Mouse (Mus musculus) heart, embryonic 10.5 days (tissue): ENCODE measurements around the gene Gpat3. TPM values are rescaled to one million over a fixed set of nuclear protein-coding genes. Genes with fewer than 3 reads are reported as not detected.

Source experiments
- DNase-seq: peaks from one replicate; pipeline ENCODE4 v3.0.0-alpha.2; 2017; ENCODE audit warnings: low spot score
- H3K27ac ChIP-seq: fragments of 300-500 bp; sonication (generic); 2 replicates; pipeline ENCODE4 v1.5.1; 2016; ENCODE audit warnings: mild to moderate bottlenecking
- H3K27me3 ChIP-seq: fragments of 300-500 bp; sonication (generic); 2 replicates; pipeline ENCODE4 v1.6.1; 2016; ENCODE audit warnings: mild to moderate bottlenecking; ENCODE audit not compliant: poor library complexity, insufficient read depth, severe bottlenecking
- H3K36me3 ChIP-seq: fragments of 300-500 bp; sonication (generic); 2 replicates; pipeline ENCODE4 v1.6.1; 2016; ENCODE audit warnings: mild to moderate bottlenecking, moderate library complexity
- H3K4me1 ChIP-seq: fragments of 300-500 bp; sonication (generic); 2 replicates; pipeline ENCODE4 v1.6.1; 2016; ENCODE audit warnings: mild to moderate bottlenecking
- H3K4me3 ChIP-seq: fragments of 300-500 bp; sonication (generic); 2 replicates; pipeline ENCODE4 v1.5.1; 2016; ENCODE audit warnings: mild to moderate bottlenecking, moderate library complexity
- H3K9me3 ChIP-seq: fragments of 300-500 bp; sonication (generic); 2 replicates; pipeline ENCODE4 v1.6.1; 2016; ENCODE audit warnings: mild to moderate bottlenecking, moderate library complexity
- WGBS: fragments of 180-500 bp; shearing (Covaris S2); methylation state at CpG from one replicate; pipeline ENCODE4 v1.1.7; 2016; 5-methylcytosine and 5-hydroxymethylcytosine counted together
- polyA plus RNA-seq: library from polyadenylated mRNA; unstranded; fragments of >200 nt; fragmentation: Nextera tagmentation; extraction: Ambion mirVana; gene quantifications from 2 replicates; pipeline ENCODE4 v1.2.1, GENCODE M21; 2016

The Gpat3 gene
- polyA plus RNA-seq, 1 experiment from 2014 or later, result 5.3 TPM

DNA sequence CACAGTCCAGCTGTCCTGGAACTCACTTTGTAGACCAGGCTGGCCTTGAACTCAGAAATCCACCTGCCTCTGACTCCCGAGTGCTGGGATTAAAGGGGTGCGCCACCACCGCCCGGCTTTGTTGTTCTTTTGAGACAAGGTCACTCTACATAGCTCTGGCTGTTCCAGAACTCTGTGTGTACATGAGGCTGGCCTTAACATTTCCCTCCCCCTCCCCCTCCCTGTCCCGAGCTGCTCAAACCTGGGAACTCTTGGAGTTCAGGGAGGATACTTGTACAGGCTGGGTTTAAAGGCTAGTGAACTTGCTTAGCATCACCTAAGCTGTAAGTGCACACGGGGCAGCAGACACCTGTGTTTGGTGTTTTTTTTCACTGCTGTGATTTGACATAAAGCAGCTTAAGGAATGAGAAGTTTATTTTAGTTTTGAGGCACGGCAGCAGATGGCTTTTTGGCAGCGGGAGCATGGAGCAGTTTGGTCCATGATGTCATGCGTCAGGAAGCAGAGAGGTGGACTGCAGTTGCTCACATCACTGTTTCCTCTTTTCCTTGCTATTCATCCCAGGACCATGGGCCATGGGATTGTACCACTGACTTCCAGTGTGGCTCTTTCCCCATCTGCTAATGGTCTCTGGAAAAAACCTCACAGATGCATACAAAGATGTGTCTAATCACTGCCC lies 9.5 kb upstream of the Gpat3 start:
- H3K4me3 ChIP-seq, result no peak overlapping the region
- WGBS, result 55% methylated on average over 9 of the region's 9 CpGs
- H3K27me3 ChIP-seq, result no peaks in the 10 kb centered on the region
- H3K27ac ChIP-seq, result 0 out of 2 replicates have a peak overlapping the region, but pooled peaks have one; percentile 13
- H3K9me3 ChIP-seq, result no peaks in the 10 kb centered on the region
- peaks cover 15% of the 10 kb centered on the region; the same call in 1 of the 2 replicates for H3K4me1 ChIP-seq
- no peaks in the 10 kb centered on the region for H3K36me3 ChIP-seq
- DNase-seq, result no peak

DNA sequence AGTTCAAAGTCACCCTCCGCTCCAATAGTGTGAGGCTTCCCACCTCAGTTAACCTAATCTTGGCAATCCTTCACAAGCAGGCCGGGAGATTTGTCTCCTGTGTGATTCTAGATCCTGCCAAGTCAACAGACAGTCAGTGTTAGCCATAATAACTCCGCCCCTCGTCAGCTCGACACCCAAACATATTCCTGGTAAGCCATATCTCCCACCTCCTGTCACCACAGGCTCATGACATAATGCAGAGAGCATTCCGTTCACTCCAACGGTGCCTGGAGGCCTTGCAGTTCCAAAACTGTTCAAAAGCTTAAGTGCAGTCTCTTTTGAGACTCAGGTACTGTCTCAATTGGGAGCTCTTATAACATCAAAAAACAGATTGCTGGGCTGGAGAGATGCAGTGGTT lies 7.6 kb upstream of the Gpat3 start:
- peak; percentile 93 for DNase-seq
- Histone ChIP-seq H3K4me1 (peaks cover 15% of the 10 kb centered on the region; the same call in 1 of the 2 replicates), H3K4me3 (no peak overlapping the region), H3K27me3 (no peaks in the 10 kb centered on the region), H3K27ac (no peak overlapping the region), H3K9me3 (no peaks in the 10 kb centered on the region), H3K36me3 (0 out of 2 replicates have a peak, but pooled peaks cover 3% of the 10 kb centered on the region)
- 29% methylated on average over 7 of the region's 7 CpGs for WGBS

DNA sequence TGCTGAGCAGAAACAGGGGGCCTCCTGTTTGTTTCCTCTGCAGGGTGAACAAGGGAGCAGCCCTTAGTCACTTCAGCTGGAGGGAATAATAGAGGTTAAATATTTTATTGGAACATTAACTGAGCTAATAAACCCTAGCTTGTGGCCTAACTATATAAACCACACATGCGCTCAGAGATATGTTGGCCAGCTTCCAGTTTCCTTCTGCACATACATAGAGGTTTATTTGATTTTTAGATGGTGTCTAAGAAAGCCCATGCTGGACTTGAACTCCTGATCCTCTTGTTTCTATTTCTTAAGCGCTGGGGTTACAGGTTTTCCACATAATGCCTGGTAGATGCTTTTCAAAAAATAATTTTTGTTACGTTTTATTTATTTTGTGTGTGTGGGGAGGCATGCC lies 1.0 kb upstream of the Gpat3 start:
- no peak for DNase-seq
- H3K36me3 ChIP-seq, result peaks cover 7% of the 10 kb centered on the region; the same call in 1 of the 2 replicates
- no peaks in the 10 kb centered on the region for H3K9me3 ChIP-seq
- H3K27ac ChIP-seq, result no peak overlapping the region
- peak overlapping the region; percentile 89; the same call in 1 of the 2 replicates for H3K4me3 ChIP-seq
- peaks cover 17% of the 10 kb centered on the region for H3K27me3 ChIP-seq
- 51% methylated on average over 3 of the region's 3 CpGs for WGBS
- peaks cover 21% of the 10 kb centered on the region; the same call in 1 of the 2 replicates for H3K4me1 ChIP-seq

DNA sequence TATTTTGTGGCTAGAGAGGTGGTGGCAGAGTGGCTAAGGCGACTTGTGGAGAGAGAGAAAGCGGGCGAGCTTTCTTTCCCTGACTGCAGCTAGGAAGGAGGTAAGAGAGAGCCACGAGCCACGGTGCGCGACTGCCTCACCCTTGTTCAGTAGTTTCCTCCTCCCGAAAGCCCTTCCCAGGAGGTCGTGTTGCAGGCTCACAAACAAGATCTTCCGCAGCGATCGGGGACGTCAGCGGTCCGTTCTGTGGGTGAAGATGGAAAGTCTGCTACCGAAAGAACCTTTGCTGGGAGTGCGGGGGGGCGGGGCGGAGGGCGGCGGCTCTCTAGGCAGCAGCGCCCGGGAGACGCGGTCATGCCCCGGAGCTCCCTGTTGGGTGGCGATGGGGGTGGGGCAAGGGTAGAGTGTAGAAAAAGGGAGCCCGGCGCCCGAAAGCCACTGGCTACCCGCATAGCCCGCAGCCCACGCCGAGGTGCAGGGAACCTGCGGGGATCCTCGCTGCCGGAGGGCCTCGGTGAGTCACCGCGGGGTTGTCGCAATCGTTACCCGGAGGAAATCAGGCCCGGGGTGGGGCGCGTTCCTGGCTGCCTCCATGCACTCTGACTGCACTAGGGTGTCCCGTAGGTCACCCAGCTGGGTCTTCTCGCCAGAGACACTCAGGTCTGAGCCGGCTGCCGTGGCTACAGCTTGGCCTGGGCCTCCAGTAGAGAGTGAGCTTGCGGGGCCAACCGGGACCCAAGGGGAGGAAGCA lies 510 bp downstream of the Gpat3 start:
- peaks cover 21% of the 10 kb centered on the region; the same call in 1 of the 2 replicates for H3K4me1 ChIP-seq
- WGBS, result under 1% methylated on average over 50 of the region's 52 CpGs
- peak; percentile 87 for DNase-seq
- H3K9me3 ChIP-seq, result no peaks in the 10 kb centered on the region
- peaks cover 17% of the 10 kb centered on the region for H3K27me3 ChIP-seq
- H3K27ac ChIP-seq, result peak overlapping the region; percentile 88
- peaks cover 8% of the 10 kb centered on the region; the same call in 1 of the 2 replicates for H3K36me3 ChIP-seq
- H3K4me3 ChIP-seq, result peak overlapping the region; percentile 89

- peak overlapping the region; percentile 88 for H3K27ac ChIP-seq
- DNase-seq, result no peak
- H3K9me3 ChIP-seq, result no peaks in the 10 kb centered on the region
- H3K27me3 ChIP-seq, result peaks cover 17% of the 10 kb centered on the region
- WGBS, result 1% methylated on average over 22 of the region's 22 CpGs
- peaks cover 21% of the 10 kb centered on the region; the same call in 1 of the 2 replicates for H3K4me1 ChIP-seq
- peak overlapping the region; percentile 89 for H3K4me3 ChIP-seq
- H3K36me3 ChIP-seq, result peaks cover 8% of the 10 kb centered on the region; the same call in 1 of the 2 replicates
Measured at GRCm38 (mm10) chr5:100846599-100846920, 1.0 kb downstream of the Gpat3 start.

GRCm38 (mm10) chr5:100847143-100847542 lies 1.6 kb downstream of the Gpat3 start:
- no peak for DNase-seq
- H3K4me3 ChIP-seq, result peak overlapping the region; percentile 89
- peaks cover 17% of the 10 kb centered on the region for H3K27me3 ChIP-seq
- WGBS, result 6% methylated on average over 2 of the region's 2 CpGs
- H3K4me1 ChIP-seq, result peaks cover 21% of the 10 kb centered on the region; the same call in 1 of the 2 replicates
- H3K36me3 ChIP-seq, result peaks cover 8% of the 10 kb centered on the region; the same call in 1 of the 2 replicates
- H3K27ac ChIP-seq, result 0 out of 2 replicates have a peak overlapping the region, but pooled peaks have one; percentile 88
- H3K9me3 ChIP-seq, result no peaks in the 10 kb centered on the region

DNA sequence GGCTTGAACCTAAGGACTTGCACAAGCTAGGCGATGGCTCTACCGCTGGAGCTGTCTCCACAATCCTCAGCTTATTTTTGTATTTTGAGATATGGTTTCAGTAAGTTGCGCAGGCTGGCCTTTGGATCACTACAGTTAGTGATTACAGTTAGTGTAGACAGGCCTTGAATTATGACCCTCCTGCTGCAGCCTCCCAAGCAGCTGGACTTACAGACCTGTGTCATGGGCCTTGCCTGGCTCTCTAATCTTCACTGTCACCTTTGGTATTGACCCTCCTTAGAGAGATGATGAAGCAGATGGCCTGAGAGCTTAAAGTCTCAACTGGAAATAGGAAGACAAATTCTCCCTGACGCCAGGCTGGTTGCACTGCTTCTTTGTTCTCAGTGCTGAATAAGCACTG lies 8.4 kb downstream of the Gpat3 start:
- DNase-seq, result no peak
- peaks cover 5% of the 10 kb centered on the region; the same call in 1 of the 2 replicates for H3K36me3 ChIP-seq
- H3K4me3 ChIP-seq, result no peak overlapping the region
- H3K9me3 ChIP-seq, result no peaks in the 10 kb centered on the region
- H3K4me1 ChIP-seq, result no peaks in the 10 kb centered on the region
- H3K27ac ChIP-seq, result no peak overlapping the region
- WGBS, result 78% methylated on average over 4 of the region's 4 CpGs
- no peaks in the 10 kb centered on the region for H3K27me3 ChIP-seq

- 91% methylated on average over 3 of the region's 3 CpGs for WGBS
- Histone ChIP-seq H3K27ac (no peak overlapping the region), H3K36me3 (no peaks in the 10 kb centered on the region), H3K4me3 (no peak overlapping the region), H3K4me1 (peaks cover 15% of the 10 kb centered on the region), H3K27me3 (no peaks in the 10 kb centered on the region), H3K9me3 (no peaks in the 10 kb centered on the region)
- no peak for DNase-seq
Measured at GRCm38 (mm10) chr5:100856552-100856951, 11.0 kb downstream of the Gpat3 start.

DNA sequence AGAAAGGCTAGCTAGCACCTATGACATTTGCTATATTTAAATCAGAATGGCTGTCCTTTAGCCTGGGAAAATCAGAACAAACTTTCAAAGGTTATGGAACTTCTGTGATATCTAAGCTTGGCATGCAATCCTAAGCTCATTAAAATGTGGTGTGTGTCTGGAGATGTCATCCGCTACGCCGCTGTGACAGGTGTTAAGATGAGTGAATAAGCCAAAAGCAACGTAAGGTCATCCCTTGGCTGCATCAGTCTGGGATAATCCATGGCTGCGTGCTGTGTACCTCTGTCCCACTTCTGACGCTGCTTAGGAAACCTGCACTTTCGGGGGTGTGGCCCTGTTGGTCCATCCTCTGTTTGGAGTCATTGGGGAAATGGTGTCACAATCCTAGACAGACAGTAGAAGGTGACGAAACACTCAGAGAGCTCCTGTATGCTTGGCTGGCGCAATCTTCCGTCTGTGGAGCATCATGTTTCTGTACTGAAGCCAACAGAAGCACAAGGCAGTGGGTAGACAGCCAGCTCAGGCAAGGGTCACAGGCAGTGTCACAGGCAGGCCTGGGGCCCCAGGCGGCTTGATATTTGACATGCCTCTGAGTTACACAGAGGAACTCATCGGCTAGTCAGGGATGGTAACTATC lies 15.0 kb downstream of the Gpat3 start:
- Histone ChIP-seq H3K4me1 (peaks cover 19% of the 10 kb centered on the region), H3K9me3 (no peaks in the 10 kb centered on the region), H3K4me3 (no peak overlapping the region), H3K27ac (peak overlapping the region; percentile 24; the same call in 1 of the 2 replicates), H3K36me3 (no peaks in the 10 kb centered on the region), H3K27me3 (no peaks in the 10 kb centered on the region)
- 61% methylated on average over 12 of the region's 12 CpGs for WGBS
- DNase-seq, result peak; percentile 78

- Histone ChIP-seq H3K36me3 (no peaks in the 10 kb centered on the region), H3K4me1 (peaks cover 19% of the 10 kb centered on the region), H3K4me3 (no peak overlapping the region), H3K27me3 (no peaks in the 10 kb centered on the region), H3K9me3 (no peaks in the 10 kb centered on the region), H3K27ac (peak overlapping the region; percentile 24; the same call in 1 of the 2 replicates)
- DNase-seq, result no peak
- WGBS, result 21% methylated on average over 4 of the region's 4 CpGs
Measured at GRCm38 (mm10) chr5:100861140-100861539, 15.6 kb downstream of the Gpat3 start.

DNA sequence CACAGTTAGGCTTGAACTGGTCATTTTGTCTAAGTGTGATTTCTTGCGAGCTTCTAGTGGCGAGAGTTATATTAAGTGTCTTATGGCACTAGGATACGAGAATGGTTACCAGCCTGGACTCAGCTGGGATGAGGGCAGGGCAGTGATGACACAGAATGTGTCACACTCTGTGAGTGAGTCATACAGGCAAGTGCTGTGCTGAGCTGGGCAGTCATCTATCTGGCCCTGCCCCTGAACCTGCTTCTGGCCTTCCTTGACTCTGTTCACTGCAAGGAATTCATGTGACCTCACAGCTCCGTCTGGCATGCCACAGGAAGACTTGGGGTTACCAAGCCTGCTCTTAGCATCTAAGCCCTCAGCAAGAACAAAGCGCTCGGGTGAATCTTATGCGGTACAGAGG lies 16.3 kb downstream of the Gpat3 start:
- Histone ChIP-seq H3K36me3 (no peaks in the 10 kb centered on the region), H3K4me1 (peaks cover 19% of the 10 kb centered on the region), H3K9me3 (no peaks in the 10 kb centered on the region), H3K27ac (0 out of 2 replicates have a peak overlapping the region, but pooled peaks have one; percentile 24), H3K4me3 (no peak overlapping the region), H3K27me3 (no peaks in the 10 kb centered on the region)
- WGBS, result 74% methylated on average over 7 of the region's 7 CpGs
- DNase-seq, result no peak

DNA sequence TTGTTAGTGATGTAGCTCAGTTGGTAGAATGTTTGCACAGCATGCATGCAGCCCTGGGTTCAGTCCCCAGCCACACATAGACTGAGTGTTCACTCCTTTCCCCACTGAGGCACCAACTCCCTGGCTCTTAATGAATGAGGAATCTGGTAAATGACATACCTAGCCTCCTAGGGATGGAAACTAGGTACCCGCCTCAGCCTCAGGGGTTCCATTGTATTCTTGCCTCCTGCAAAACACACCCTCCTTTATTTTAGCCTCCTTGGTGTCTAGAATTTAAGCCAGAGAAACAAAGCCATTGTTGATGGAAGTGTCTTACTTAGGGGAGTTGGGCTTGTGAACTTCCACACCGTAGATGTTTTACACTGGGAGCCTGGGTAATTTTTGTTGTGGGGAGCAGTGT lies 17.6 kb downstream of the Gpat3 start:
- DNase-seq, result no peak
- WGBS, result 76% methylated on average over 2 of the region's 2 CpGs
- H3K4me1 ChIP-seq, result peaks cover 19% of the 10 kb centered on the region

DNA sequence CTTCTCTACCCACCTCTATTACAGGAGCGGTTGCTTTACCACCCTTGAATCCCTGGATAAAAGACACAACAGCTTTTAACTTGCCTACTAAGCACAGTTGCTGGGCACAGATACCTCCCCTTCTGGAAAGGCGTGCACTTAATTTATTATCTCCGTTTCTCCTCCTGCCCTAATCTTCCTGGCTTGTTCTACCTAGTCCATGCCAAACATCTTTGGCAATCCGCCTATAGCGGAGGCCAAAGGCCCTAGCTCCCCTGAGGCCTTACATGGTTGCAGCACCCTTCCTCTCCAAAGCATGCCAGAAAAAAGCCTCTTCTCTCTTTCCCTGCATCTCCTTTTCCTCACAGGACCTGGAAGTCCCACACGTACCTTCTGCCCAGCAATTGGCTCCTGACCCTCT lies 18.9 kb downstream of the Gpat3 start:
- Histone ChIP-seq H3K9me3 (no peaks in the 10 kb centered on the region), H3K27me3 (no peaks in the 10 kb centered on the region), H3K27ac (no peak overlapping the region), H3K36me3 (no peaks in the 10 kb centered on the region), H3K4me3 (no peak overlapping the region), H3K4me1 (peaks cover 19% of the 10 kb centered on the region)
- DNase-seq, result no peak
- 77% methylated on average over 6 of the region's 6 CpGs for WGBS

More for the DNA sequence above, 17.6 kb downstream of the Gpat3 start:
- no peaks in the 10 kb centered on the region for H3K27me3 ChIP-seq
- H3K36me3 ChIP-seq, result no peaks in the 10 kb centered on the region
- no peaks in the 10 kb centered on the region for H3K9me3 ChIP-seq
- H3K4me3 ChIP-seq, result no peak overlapping the region
- no peak overlapping the region for H3K27ac ChIP-seq
